Mouse (Mus musculus) liver, embryonic 14.5 days (tissue): ENCODE data around the gene Kcnk4.

ENCODE experiments used
- CTCF ChIP-seq: IDR thresholded peaks from 2 replicates; pipeline ENCODE4 v1.5.1; 2016; ENCODE audit warnings: antibody characterized with exemption, low read depth, control low read depth
- EP300 ChIP-seq: IDR thresholded peaks from 2 replicates; pipeline ENCODE4 v1.6.1; 2016; ENCODE audit warnings: antibody characterized with exemption, low read depth

GRCm38 (mm10) chr19:6909507-6910289 is 24.6 kb downstream of the Kcnk4 start, which contains the start of the genes Trmt112 and Prdx5:
- TF ChIP-seq CTCF = peak; percentile 27; the same call in 1 of the 2 replicates
- no peak for TF ChIP-seq EP300
